25 mouse cellular contexts compared by ENCODE assay signal in genomic region chr12:80315321-80315720, GRCm38 (mm10).
"Had no signal": no experiment of that assay in that cellular context is flagged by ENCODE, and none has a peak within 500 bp of the region (broad histone marks: within the 10 kb centered on the region; RNA-seq: fewer than 3 reads in every experiment).

No protein-coding gene starts in this region.

- H3K9me3 ChIP-seq: heart, embryonic 13.5 days; heart, embryonic 15.5 days; hindbrain, embryonic 10.5 days; hindbrain, embryonic 12.5 days; kidney, embryonic 15.5 days; limb, embryonic 10.5 days; liver, embryonic 15.5 days had no signal

- ATAC-seq: hindbrain, postnatal 0 days; intestine, embryonic 16.5 days had no signal

- H3K4me3 ChIP-seq: gastrocnemius, adult 2 months; heart, embryonic 13.5 days; heart, embryonic 15.5 days; hindbrain, embryonic 10.5 days; hindbrain, embryonic 12.5 days; kidney, embryonic 15.5 days; layer of hippocampus, adult 2 months; left cerebral cortex, adult 2 months; limb, embryonic 10.5 days; limb, embryonic 12.5 days; liver, embryonic 15.5 days had no signal

- DNase-seq: gastrocnemius, adult 2 months; gastrocnemius, postnatal 10 days; gastrocnemius, postnatal 25 days; heart, adult 18-20 months; heart, postnatal 4 days; kidney, adult 11 months; kidney, adult 2 months; kidney, adult 9 months; kidney, postnatal 14 days; kidney, postnatal 36 days had no signal

- H3K9ac ChIP-seq: heart, embryonic 13.5 days; heart, embryonic 15.5 days; hindbrain, embryonic 12.5 days; hindbrain, embryonic 14.5 days; kidney, embryonic 15.5 days; limb, embryonic 12.5 days; liver, embryonic 15.5 days had no signal

- H3K4me1 ChIP-seq: hindbrain, embryonic 10.5 days; hindbrain, embryonic 12.5 days; kidney, embryonic 15.5 days; liver, embryonic 15.5 days had no signal

- H3K4me2 ChIP-seq: heart, embryonic 11.5 days; heart, embryonic 13.5 days; heart, embryonic 15.5 days; hindbrain, embryonic 12.5 days; hindbrain, embryonic 14.5 days; kidney, embryonic 15.5 days; limb, embryonic 12.5 days; liver, embryonic 15.5 days had no signal

- H3K27ac ChIP-seq: gastrocnemius, adult 2 months; heart, embryonic 13.5 days; heart, embryonic 15.5 days; hindbrain, embryonic 10.5 days; hindbrain, embryonic 12.5 days; hindbrain, embryonic 14.5 days; hindbrain, postnatal 0 days; kidney, embryonic 15.5 days; kidney, postnatal 0 days; layer of hippocampus, adult 2 months; left cerebral cortex, adult 2 months; limb, embryonic 10.5 days; limb, embryonic 12.5 days; liver, embryonic 15.5 days had no signal

- H3K36me3 ChIP-seq: heart, embryonic 13.5 days; heart, embryonic 15.5 days; hindbrain, embryonic 10.5 days; hindbrain, embryonic 12.5 days; kidney, embryonic 15.5 days; limb, embryonic 10.5 days; limb, embryonic 12.5 days; liver, embryonic 15.5 days had no signal

- H3K27me3 ChIP-seq: heart, embryonic 13.5 days; heart, embryonic 15.5 days; hindbrain, embryonic 12.5 days; kidney, embryonic 15.5 days; limb, embryonic 12.5 days; liver, embryonic 15.5 days had no signal
